Mouse (Mus musculus) CH12.LX (cell line): Measurements from ENCODE around the gene Lama5. TPM values are rescaled to one million over a fixed set of nuclear protein-coding genes. Genes with fewer than 3 reads are reported as not detected.
A peak's percentile ranks its signal among the peaks of the same experiment; 100 is the strongest.

ENCODE experiments used
- DNase-seq: peaks from one replicate; pipeline ENCODE4 v3.0.0-alpha.2; 2013; ENCODE audit errors: extremely low read depth
- H3K27ac ChIP-seq: 2 replicates; pipeline ENCODE4 v1.5.1; 2012; ENCODE audit warnings: low read depth, mild to moderate bottlenecking, control low read depth, moderate library complexity; ENCODE audit not compliant: insufficient read depth
- H3K27me3 ChIP-seq: replicated peaks from 2 replicates; pipeline ENCODE3; 2012; ENCODE audit warnings: inconsistent platforms
- H3K36me3 ChIP-seq, 2 experiments: replicated peaks in 1 of 2; 2 replicates each; pipeline versions ENCODE3 to v1.6.1; 2012; ENCODE audit warnings: inconsistent platforms in 1 of 2, low read length in 1 of 2, mild to moderate bottlenecking in 1 of 2, mixed read lengths in 1 of 2, moderate library complexity in 1 of 2; ENCODE audit not compliant: control insufficient read depth in 1 of 2, insufficient read depth in 1 of 2
- H3K4me1 ChIP-seq, 2 experiments: 2 replicates each; pipeline ENCODE4 v1.6.1; 2012; ENCODE audit warnings: inconsistent platforms in 1 of 2, moderate library complexity in 1 of 2; ENCODE audit not compliant: insufficient read depth in 2 of 2, control insufficient read depth in 1 of 2
- H3K4me2 ChIP-seq: 2 replicates; pipeline ENCODE4 v1.6.1; 2012; ENCODE audit warnings: low read depth, mild to moderate bottlenecking, control low read depth; ENCODE audit not compliant: poor library complexity, insufficient read depth, severe bottlenecking
- H3K4me3 ChIP-seq, 3 experiments: fragments of 150-350 bp in 1 of 3; sonication (generic) in 1 of 3; replicated peaks in 1 of 3; 2 replicates each; pipeline versions ENCODE3 to v1.5.1; 2011 to 2012; ENCODE audit warnings: low read depth in 2 of 3, low read length in 2 of 3, mild to moderate bottlenecking in 2 of 3, moderate library complexity in 2 of 3, control low read depth in 1 of 3, improper control_type of control experiment in 1 of 3, inconsistent platforms in 1 of 3, mixed read lengths in 1 of 3; ENCODE audit not compliant: poor library complexity in 1 of 3
- H3K79me2 ChIP-seq: replicated peaks from 2 replicates; pipeline ENCODE4 v1.6.1; 2012; ENCODE audit warnings: mild to moderate bottlenecking, moderate library complexity; ENCODE audit not compliant: control insufficient read depth, poor library complexity, insufficient read depth, severe bottlenecking; ENCODE audit errors: extremely low read depth
- H3K9ac ChIP-seq: 2 replicates; pipeline ENCODE4 v1.6.1; 2012; ENCODE audit warnings: low read depth, mild to moderate bottlenecking, control low read depth, moderate library complexity; ENCODE audit not compliant: insufficient read depth
- H3K9me3 ChIP-seq: replicated peaks from 2 replicates; pipeline ENCODE3; 2012; ENCODE audit warnings: low read length, inconsistent platforms, mixed read lengths
- BHLHE40 ChIP-seq: IDR thresholded peaks from 2 replicates; pipeline ENCODE4 v1.6.1; 2011; ENCODE audit warnings: mild to moderate bottlenecking, low read depth, low read length, improper control_type of control experiment
- CHD2 ChIP-seq: IDR thresholded peaks from 2 replicates; pipeline ENCODE4 v1.6.1; 2011; ENCODE audit warnings: low read length, improper control_type of control experiment
- CTCF ChIP-seq, 2 experiments: IDR thresholded peaks in 1 of 2; conservative IDR thresholded peaks in 1 of 2; 2 replicates each; pipeline ENCODE4 v1.5.1; 2011 to 2012; ENCODE audit warnings: low read depth in 2 of 2, low read length in 2 of 2, improper control_type of control experiment in 1 of 2, inconsistent platforms in 1 of 2, mild to moderate bottlenecking in 1 of 2, moderate library complexity in 1 of 2
- E2F4 ChIP-seq: IDR thresholded peaks from 2 replicates; pipeline ENCODE4 v1.6.1; 2011; ENCODE audit warnings: low read depth, low read length, improper control_type of control experiment; ENCODE audit not compliant: insufficient replicate concordance
- ELF1 ChIP-seq: IDR thresholded peaks from 2 replicates; pipeline ENCODE4 v1.6.1; 2014; ENCODE audit warnings: low read depth, mild to moderate bottlenecking, inconsistent platforms, low read length, improper control_type of control experiment
- GABPA ChIP-seq: IDR thresholded peaks from 2 replicates; pipeline ENCODE4 v1.6.1; 2012; ENCODE audit warnings: low read depth, low read length, improper control_type of control experiment, inconsistent platforms; ENCODE audit not compliant: insufficient replicate concordance
- IRF4 ChIP-seq: IDR thresholded peaks from 2 replicates; pipeline ENCODE4 v1.6.1; 2014; ENCODE audit warnings: low read depth, mild to moderate bottlenecking, inconsistent platforms, low read length, improper control_type of control experiment
- JUN ChIP-seq: IDR thresholded peaks from 2 replicates; pipeline ENCODE4 v1.6.1; 2011; ENCODE audit warnings: low read depth, mild to moderate bottlenecking, low read length, improper control_type of control experiment, moderate library complexity; ENCODE audit not compliant: insufficient read depth
- KAT2A ChIP-seq: IDR thresholded peaks from 2 replicates; pipeline ENCODE4 v1.6.1; 2012; ENCODE audit warnings: low read length, improper control_type of control experiment, inconsistent platforms; ENCODE audit not compliant: insufficient replicate concordance
- MXI1 ChIP-seq: IDR thresholded peaks from 2 replicates; pipeline ENCODE4 v1.6.1; 2011; ENCODE audit warnings: mild to moderate bottlenecking, low read depth, low read length, improper control_type of control experiment
- MYC ChIP-seq: IDR thresholded peaks from 2 replicates; pipeline ENCODE4 v1.6.1; 2011; ENCODE audit warnings: low read depth, mild to moderate bottlenecking, improper control_type of control experiment, low read length
- NELFE ChIP-seq: IDR thresholded peaks from 2 replicates; pipeline ENCODE4 v1.6.1; 2011; ENCODE audit warnings: low read depth, low read length, improper control_type of control experiment
- NRF1 ChIP-seq: IDR thresholded peaks from 2 replicates; pipeline ENCODE4 v1.6.1; 2014; ENCODE audit warnings: low read depth, mild to moderate bottlenecking, inconsistent platforms, low read length, improper control_type of control experiment, moderate library complexity
- POLR2A ChIP-seq: IDR thresholded peaks from 2 replicates; pipeline ENCODE4 v1.6.1; 2011; ENCODE audit warnings: low read depth, mild to moderate bottlenecking, improper control_type of control experiment, low read length
- SMC3 ChIP-seq: IDR thresholded peaks from 2 replicates; pipeline ENCODE4 v1.6.1; 2011; ENCODE audit warnings: low read depth, low read length, improper control_type of control experiment
- TBP ChIP-seq: conservative IDR thresholded peaks from 2 replicates; pipeline ENCODE4 v1.6.1; 2011; ENCODE audit warnings: low read depth, low read length, improper control_type of control experiment
- TCF12 ChIP-seq: IDR thresholded peaks from 2 replicates; pipeline ENCODE4 v1.6.1; 2014; ENCODE audit warnings: low read depth, mild to moderate bottlenecking, inconsistent platforms, low read length, improper control_type of control experiment
- ZMIZ1 ChIP-seq: IDR thresholded peaks from 2 replicates; pipeline ENCODE4 v1.6.1; 2012; ENCODE audit warnings: low read depth, mild to moderate bottlenecking, inconsistent platforms, low read length, improper control_type of control experiment
- ZNF384 ChIP-seq: IDR thresholded peaks from 2 replicates; pipeline ENCODE4 v1.6.1; 2012; ENCODE audit warnings: low read depth, low read length, improper control_type of control experiment, inconsistent platforms
- dilution Hi-C: fragments of 300-500 bp; cut with MboI; formaldehyde crosslinking; loops from 2 replicates; pipeline ENCODE4 v1.14.3; 2020; ENCODE audit warnings: low sequenced_read_pairs; ENCODE audit not compliant: extremely low pct_unique_long_range_greater_than_20kb, extremely low pct_ligation_motif_present
- in situ Hi-C: fragments of 300-500 bp; cut with MboI; formaldehyde crosslinking; loops from 3 replicates; pipeline ENCODE4 v1.14.3; 2019; ENCODE audit warnings: low sequenced_read_pairs, low pct_ligation_motif_present, low pct_unique_long_range_greater_than_20kb, mixed read lengths
- polyA plus RNA-seq: library from polyadenylated mRNA; unstranded; fragments of >175 nt; gene quantifications from 2 replicates; pipeline ENCODE4 v1.2.1, GENCODE M21; 2012; ENCODE audit warnings: low read depth; ENCODE audit not compliant: insufficient read length
- total RNA-seq, 2 experiments: library from RNA; depleted of rRNA; stranded (reverse); fragments of 300-350 nt in 1 of 2; fragments of >200 nt in 1 of 2; gene quantifications; 2 replicates each; pipeline ENCODE4 v1.2.3; 2012 to 2014

The Lama5 gene
- total and polyA plus RNA-seq, 3 experiments: 0.20 to 0.85 (median 0.67) TPM

- Histone ChIP-seq H3K79me2 (peaks cover 22% of the 10 kb centered on the region), H3K4me3 (peak overlapping the region in 2 of 3 experiments; percentile 97), H3K4me1 (peaks cover 6 to 28% of the 10 kb centered on the region in 2 experiments; a peak in 3 of 4 replicates), H3K36me3 (peaks cover 49 to 60% of the 10 kb centered on the region in 2 experiments), H3K27me3 (no peaks in the 10 kb centered on the region)
- dilution Hi-C loops (no loop called here), in situ Hi-C loops (no loop called here)
- TF ChIP-seq KAT2A (no peak), IRF4 (no peak), CTCF (conservative IDR thresholded peaks at IDR 0.05 in 1 of 2, IDR thresholded peaks at IDR 0.05 in 1 of 2; ENCODE audit: low read depth in 2 of 2, low read length in 2 of 2) (peak in 1 of 2 experiments; percentile 50; a peak in 2 of 4 replicates), SMC3 (peak; percentile 19; the same call in 1 of the 2 replicates), E2F4 (no peak), ELF1 (no peak)
- TF ChIP-seq, all 38 proteins: peak for 2
- Histone ChIP-seq H3K27ac (no peak overlapping the region), H3K4me2 (peak overlapping the region; percentile 76), H3K9ac (peak overlapping the region; percentile 97; the same call in 1 of the 2 replicates), H3K9me3 (no peaks in the 10 kb centered on the region)
- DNase-seq: peak; percentile 54
Measured at GRCm38 (mm10) chr2:180173163-180173562, 52.5 kb downstream of the Lama5 start.

- no peak for TF ChIP-seq CTCF (conservative IDR thresholded peaks at IDR 0.05 in 1 of 2, IDR thresholded peaks at IDR 0.05 in 1 of 2; ENCODE audit: low read depth in 2 of 2, low read length in 2 of 2)
- Histone ChIP-seq H3K4me1 (peaks cover 6 to 28% of the 10 kb centered on the region in 2 experiments; a peak in 3 of 4 replicates), H3K79me2 (peaks cover 22% of the 10 kb centered on the region), H3K36me3 (peaks cover 39 to 51% of the 10 kb centered on the region in 2 experiments), H3K4me3 (peak overlapping the region; percentile 85 to 97 (median 97)), H3K27me3 (no peaks in the 10 kb centered on the region), H3K4me2 (peak overlapping the region; percentile 76), H3K9ac (peak overlapping the region; percentile 97), H3K9me3 (no peaks in the 10 kb centered on the region), H3K27ac (no peak overlapping the region)
- in situ Hi-C loops: no loop called here
- DNase-seq: no peak
- dilution Hi-C loops: no loop called here
Measured at GRCm38 (mm10) chr2:180172152-180172551, 53.5 kb downstream of the Lama5 start.

GRCm38 (mm10) chr2:180171522-180172070 lies 54.1 kb downstream of the Lama5 start:
- peak overlapping the region; percentile 97 for H3K9ac ChIP-seq
- H3K79me2 ChIP-seq: peaks cover 22% of the 10 kb centered on the region
- peaks cover 33 to 51% of the 10 kb centered on the region in 2 experiments for H3K36me3 ChIP-seq
- in situ Hi-C loops: no loop called here
- H3K9me3 ChIP-seq: no peaks in the 10 kb centered on the region
- TF ChIP-seq CTCF (conservative IDR thresholded peaks at IDR 0.05 in 1 of 2, IDR thresholded peaks at IDR 0.05 in 1 of 2; ENCODE audit: low read depth in 2 of 2, low read length in 2 of 2): no peak
- no peak for TF ChIP-seq MYC
- TF ChIP-seq JUN: no peak
- TF ChIP-seq MXI1: no peak
- no peak for TF ChIP-seq E2F4
- 0 out of 2 replicates have a peak, but pooled peaks have one; percentile 28 for TF ChIP-seq CHD2
- peak; percentile 87; the same call in 1 of the 2 replicates for TF ChIP-seq POLR2A
- TF ChIP-seq ZMIZ1: no peak; the same call in 1 of the 2 replicates
- TF ChIP-seq NELFE: peak; percentile 73; the same call in 1 of the 2 replicates
- no peak for TF ChIP-seq ZNF384
- TF ChIP-seq TBP: no peak
- TF ChIP-seq BHLHE40: peak; percentile 8; the same call in 1 of the 2 replicates
- TF ChIP-seq IRF4: no peak
- peak; percentile 62 for TF ChIP-seq NRF1
- no peak for TF ChIP-seq GABPA
- TF ChIP-seq TCF12: peak; percentile 14; the same call in 1 of the 2 replicates
- dilution Hi-C loops: no loop called here
- peak overlapping the region; percentile 63 for H3K27ac ChIP-seq
- no peaks in the 10 kb centered on the region for H3K27me3 ChIP-seq
- peak; percentile 11 for DNase-seq
- H3K4me2 ChIP-seq: no peak overlapping the region
- H3K4me3 ChIP-seq: peak overlapping the region; percentile 85 to 97 (median 97)
- peaks cover 6 to 28% of the 10 kb centered on the region in 2 experiments; a peak in 3 of 4 replicates for H3K4me1 ChIP-seq
